Mouse (Mus musculus) embryonic facial prominence, embryonic 10.5 days (tissue): ENCODE measurements around the gene Hist1h2ag. TPM values are rescaled to one million over a fixed set of nuclear protein-coding genes. Genes with fewer than 3 reads are reported as not detected.

ENCODE experiments used
- DNase-seq: peaks from one replicate; pipeline ENCODE4 v3.0.0-alpha.2; 2017; ENCODE audit warnings: low spot score
- H3K27ac ChIP-seq: fragments of 300-500 bp; sonication (generic); replicated peaks from 2 replicates; pipeline ENCODE4 v1.5.1; 2016; ENCODE audit warnings: mild to moderate bottlenecking
- H3K27me3 ChIP-seq: fragments of 300-500 bp; sonication (generic); replicated peaks from 2 replicates; pipeline ENCODE4 v1.6.1; 2016; ENCODE audit warnings: low read depth, mild to moderate bottlenecking; ENCODE audit not compliant: poor library complexity, severe bottlenecking
- H3K36me3 ChIP-seq: fragments of 300-500 bp; sonication (generic); replicated peaks from 2 replicates; pipeline ENCODE4 v1.6.1; 2016; ENCODE audit warnings: mild to moderate bottlenecking, moderate library complexity
- H3K4me1 ChIP-seq: fragments of 300-500 bp; sonication (generic); 2 replicates; pipeline ENCODE4 v1.6.1; 2016
- H3K4me3 ChIP-seq: fragments of 300-500 bp; sonication (generic); 2 replicates; pipeline ENCODE4 v1.5.1; 2016; ENCODE audit warnings: mild to moderate bottlenecking, moderate library complexity
- H3K9me3 ChIP-seq: fragments of 300-500 bp; sonication (generic); 2 replicates; pipeline ENCODE4 v1.6.1; 2016; ENCODE audit warnings: mild to moderate bottlenecking
- WGBS: fragments of 180-500 bp; shearing (Covaris S2); methylation state at CpG from one replicate; pipeline ENCODE4 v1.1.7; 2016; 5-methylcytosine and 5-hydroxymethylcytosine counted together
- polyA plus RNA-seq: library from polyadenylated mRNA; unstranded; fragments of >200 nt; fragmentation: Nextera tagmentation; extraction: Ambion mirVana; gene quantifications from 2 replicates; pipeline ENCODE4 v1.2.1, GENCODE M21; 2016

Gene Hist1h2ag
- polyA plus RNA-seq, 1 experiment from 2014 or later: 75.8 TPM

DNA sequence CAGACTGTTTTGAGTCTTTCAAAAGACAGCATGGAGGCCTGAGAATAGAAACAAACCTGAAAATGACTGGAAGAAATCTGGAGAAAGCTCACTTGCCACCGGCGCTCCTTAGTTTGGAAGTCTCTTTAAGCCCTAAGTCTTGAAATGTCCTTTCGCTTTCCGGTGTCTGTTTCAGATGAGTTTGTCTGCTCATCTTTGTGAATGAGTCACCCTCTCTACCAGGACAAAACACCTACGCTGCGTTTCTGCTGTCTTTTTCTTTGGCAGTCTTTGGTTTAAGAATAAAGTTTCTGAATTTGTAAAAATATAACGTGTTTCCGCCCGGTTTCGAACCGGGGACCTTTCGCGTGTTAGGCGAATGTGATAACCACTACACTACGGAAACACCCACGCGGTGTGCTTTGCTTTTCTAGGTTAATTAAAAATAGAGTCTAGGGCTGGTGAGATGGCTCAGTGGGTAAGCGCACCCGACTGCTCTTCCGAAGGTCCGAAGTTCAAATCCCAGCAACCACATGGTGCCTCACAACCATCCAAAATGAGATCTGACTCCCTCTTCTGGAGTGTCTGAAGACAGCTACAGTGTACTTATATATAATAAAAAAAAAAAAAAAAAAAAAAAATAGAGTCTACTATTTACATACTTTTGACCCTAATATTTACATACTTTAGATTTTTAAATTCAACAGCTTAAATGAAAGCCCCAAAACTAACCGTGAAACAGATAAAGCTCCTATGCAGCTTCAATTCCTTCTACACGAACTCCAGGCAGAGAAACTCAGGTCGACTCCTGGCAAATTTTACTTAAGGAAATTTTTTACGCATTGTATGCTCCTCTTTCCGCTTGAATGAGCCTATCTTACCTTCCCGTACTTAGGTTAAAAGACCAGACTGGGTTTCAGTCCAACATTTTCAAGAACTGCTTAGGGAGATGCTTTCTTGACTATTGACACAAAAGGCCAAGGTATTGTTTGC, 27.0 kb downstream of the Hist1h2ag start:
- Histone ChIP-seq H3K9me3 (no peaks in the 10 kb centered on the region), H3K27ac (no peak overlapping the region), H3K27me3 (peaks cover 88% of the 10 kb centered on the region), H3K4me1 (peaks cover 11% of the 10 kb centered on the region; the same call in 1 of the 2 replicates), H3K36me3 (no peaks in the 10 kb centered on the region), H3K4me3 (peak overlapping the region; percentile 32)
- 15% methylated on average over 27 of the region's 27 CpGs for WGBS
- DNase-seq: peak; percentile 86

DNA sequence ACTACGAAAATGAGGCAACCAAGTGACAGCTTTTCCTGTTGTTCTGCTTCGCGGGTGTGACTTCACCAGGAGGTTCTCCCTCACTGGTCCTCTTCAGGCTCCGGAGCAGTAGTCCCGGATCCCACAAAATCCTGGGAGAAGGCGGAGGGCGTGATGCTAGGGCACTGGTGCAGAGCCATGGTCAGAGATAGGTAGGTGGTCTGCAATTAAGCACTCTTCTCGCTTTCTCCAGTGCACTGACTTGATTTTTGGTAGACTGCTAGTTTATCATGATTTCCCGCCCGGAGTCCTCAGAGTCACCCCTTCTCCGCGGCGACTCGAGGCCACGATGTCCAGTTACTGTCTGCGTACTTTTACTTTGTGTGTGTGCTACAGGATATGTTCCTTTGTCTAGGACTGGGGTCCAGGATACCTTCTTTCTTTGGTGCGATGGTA, 28.3 kb downstream of the Hist1h2ag start:
- Histone ChIP-seq H3K36me3 (no peaks in the 10 kb centered on the region), H3K4me3 (peak overlapping the region; percentile 37), H3K9me3 (no peaks in the 10 kb centered on the region), H3K27me3 (peaks cover 94% of the 10 kb centered on the region), H3K4me1 (peaks cover 6% of the 10 kb centered on the region; the same call in 1 of the 2 replicates), H3K27ac (no peak overlapping the region)
- 15% methylated on average over 17 of the region's 17 CpGs for WGBS
- DNase-seq: peak; percentile 42

DNA sequence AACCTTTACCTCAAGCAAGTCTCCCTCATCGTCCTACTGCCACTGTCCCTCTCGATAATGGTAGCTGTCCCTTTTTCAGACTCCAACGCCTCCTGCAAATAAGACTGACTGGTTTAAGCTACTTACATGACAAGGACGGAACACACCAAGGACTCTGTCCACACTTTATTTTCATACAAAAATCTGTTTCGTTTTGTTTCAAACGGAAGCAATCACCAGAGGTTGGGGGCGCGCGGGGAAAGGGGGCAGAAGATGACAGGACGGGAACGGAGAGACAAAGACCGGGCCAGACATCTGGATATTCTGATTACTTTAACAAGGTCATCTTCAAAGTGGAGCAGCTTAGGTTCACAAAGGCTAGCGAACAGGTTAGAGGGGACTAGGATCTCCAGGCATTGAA, 29.0 kb downstream of the Hist1h2ag start:
- no peaks in the 10 kb centered on the region for H3K36me3 ChIP-seq
- no peaks in the 10 kb centered on the region for H3K9me3 ChIP-seq
- WGBS: 20% methylated on average over 13 of the region's 13 CpGs
- H3K4me3 ChIP-seq: peak overlapping the region; percentile 37
- peak; percentile 32 for DNase-seq
- peaks cover 94% of the 10 kb centered on the region for H3K27me3 ChIP-seq
- peaks cover 6% of the 10 kb centered on the region; the same call in 1 of the 2 replicates for H3K4me1 ChIP-seq
- no peak overlapping the region for H3K27ac ChIP-seq

DNA sequence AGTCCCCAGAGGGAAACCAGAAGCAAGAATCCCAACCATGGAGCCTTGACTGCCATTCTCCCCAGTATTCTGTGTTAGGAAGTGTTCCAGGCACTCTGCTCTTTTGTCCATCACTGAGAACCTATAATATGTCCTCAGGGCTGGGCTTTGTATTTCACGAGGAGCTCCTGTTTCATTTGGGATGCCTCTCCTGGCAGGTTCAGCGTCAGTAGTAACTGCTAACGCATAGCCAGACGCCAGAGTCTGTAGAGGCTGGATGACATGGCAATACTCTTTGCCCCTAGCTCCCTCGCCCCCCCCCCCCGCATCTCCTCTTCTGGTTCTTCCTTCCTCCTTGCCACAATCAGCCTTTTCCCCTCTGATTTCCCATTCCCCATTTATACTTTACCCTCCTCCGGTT, 33.1 kb downstream of the Hist1h2ag start, which contains the start of gene Prss16:
Gene Prss16 (minus strand): TSS at position 101 of the 400 bp plus-strand sequence.
- H3K36me3 ChIP-seq: no peaks in the 10 kb centered on the region
- WGBS: 41% methylated on average over 7 of the region's 7 CpGs
- no peak within 1 kb of the TSS for H3K4me3 ChIP-seq
- no peaks in the 10 kb centered on the region for H3K9me3 ChIP-seq
- H3K4me1 ChIP-seq: peaks cover 28% of the 10 kb centered on the region
- DNase-seq: no peak
- no peak within 1 kb of the TSS for H3K27ac ChIP-seq
- peaks cover 100% of the 10 kb centered on the region for H3K27me3 ChIP-seq

DNA sequence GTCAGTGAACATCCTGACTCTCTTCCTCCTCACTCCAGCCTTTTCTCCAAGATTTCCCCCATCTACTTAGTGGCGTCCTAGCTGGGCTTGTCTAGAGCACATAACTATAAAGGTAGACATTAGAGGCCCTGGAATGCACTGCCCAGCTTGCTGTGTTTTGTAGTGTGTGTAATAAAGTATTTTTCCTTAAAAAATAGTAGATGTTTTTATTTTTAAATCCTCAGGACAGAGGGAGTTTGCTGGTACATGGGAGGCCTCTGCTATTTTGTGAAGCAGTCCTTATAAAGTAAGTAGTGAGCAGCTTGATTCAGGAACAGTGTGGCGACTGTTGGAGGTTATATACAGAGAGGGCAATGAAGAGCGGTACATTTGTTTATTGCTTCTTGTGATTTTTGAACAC, 34.0 kb downstream of the Hist1h2ag start:
- no peak for DNase-seq
- Histone ChIP-seq H3K27me3 (peaks cover 100% of the 10 kb centered on the region), H3K27ac (no peak overlapping the region), H3K4me1 (peaks cover 23% of the 10 kb centered on the region), H3K4me3 (no peak overlapping the region), H3K36me3 (no peaks in the 10 kb centered on the region), H3K9me3 (no peaks in the 10 kb centered on the region)
- WGBS: 75% methylated on average over 3 of the region's 3 CpGs

DNA sequence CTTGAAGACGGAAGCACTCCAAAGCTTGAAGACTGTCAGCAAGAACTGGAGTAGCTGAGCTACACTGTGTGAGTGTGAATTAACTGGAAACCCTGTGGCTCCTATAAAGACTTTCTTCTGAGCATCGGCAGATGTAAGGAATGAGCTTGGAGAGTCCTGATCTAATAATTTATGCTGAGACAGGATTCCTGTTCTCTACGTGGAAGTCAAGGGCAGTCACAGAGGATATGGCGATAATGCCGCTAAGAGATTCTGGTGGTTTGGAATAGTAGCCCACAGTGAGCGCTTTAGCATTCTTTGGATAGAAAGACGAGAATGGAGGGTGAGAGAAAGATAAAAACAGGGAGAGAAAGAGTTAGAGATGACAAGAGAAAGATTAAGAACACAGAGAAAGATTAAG, 34.9 kb downstream of the Hist1h2ag start:
- no peak for DNase-seq
- Histone ChIP-seq H3K9me3 (no peaks in the 10 kb centered on the region), H3K27me3 (peaks cover 100% of the 10 kb centered on the region), H3K4me1 (peaks cover 23% of the 10 kb centered on the region), H3K27ac (no peak overlapping the region), H3K36me3 (no peaks in the 10 kb centered on the region), H3K4me3 (no peak overlapping the region)
- 52% methylated on average over 7 of the region's 7 CpGs for WGBS

DNA sequence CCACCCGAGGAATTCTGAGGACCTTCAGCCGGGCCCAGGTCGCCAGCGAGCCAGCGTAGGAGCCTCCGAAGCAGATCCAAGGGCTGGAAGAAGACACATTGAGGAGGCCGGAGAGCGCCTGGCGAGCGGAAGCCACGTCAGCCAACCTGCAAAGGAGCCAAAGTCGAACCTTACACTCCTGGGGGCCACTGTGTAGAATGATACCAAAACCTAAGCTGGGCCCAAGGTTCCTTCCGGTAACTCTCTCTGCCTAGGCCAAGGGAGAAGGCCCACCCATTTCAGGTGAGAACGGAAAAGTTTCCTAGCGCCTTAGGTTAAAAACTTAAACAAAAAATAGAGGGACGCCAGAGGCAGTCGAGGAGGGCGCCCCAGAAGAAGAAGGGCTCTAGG, 35.6 kb downstream of the Hist1h2ag start:
- peaks cover 23% of the 10 kb centered on the region for H3K4me1 ChIP-seq
- no peaks in the 10 kb centered on the region for H3K36me3 ChIP-seq
- peak overlapping the region; percentile 71 for H3K4me3 ChIP-seq
- WGBS: 2% methylated on average over 18 of the region's 18 CpGs
- H3K27ac ChIP-seq: no peak overlapping the region
- no peak for DNase-seq
- peaks cover 100% of the 10 kb centered on the region for H3K27me3 ChIP-seq
- no peaks in the 10 kb centered on the region for H3K9me3 ChIP-seq

DNA sequence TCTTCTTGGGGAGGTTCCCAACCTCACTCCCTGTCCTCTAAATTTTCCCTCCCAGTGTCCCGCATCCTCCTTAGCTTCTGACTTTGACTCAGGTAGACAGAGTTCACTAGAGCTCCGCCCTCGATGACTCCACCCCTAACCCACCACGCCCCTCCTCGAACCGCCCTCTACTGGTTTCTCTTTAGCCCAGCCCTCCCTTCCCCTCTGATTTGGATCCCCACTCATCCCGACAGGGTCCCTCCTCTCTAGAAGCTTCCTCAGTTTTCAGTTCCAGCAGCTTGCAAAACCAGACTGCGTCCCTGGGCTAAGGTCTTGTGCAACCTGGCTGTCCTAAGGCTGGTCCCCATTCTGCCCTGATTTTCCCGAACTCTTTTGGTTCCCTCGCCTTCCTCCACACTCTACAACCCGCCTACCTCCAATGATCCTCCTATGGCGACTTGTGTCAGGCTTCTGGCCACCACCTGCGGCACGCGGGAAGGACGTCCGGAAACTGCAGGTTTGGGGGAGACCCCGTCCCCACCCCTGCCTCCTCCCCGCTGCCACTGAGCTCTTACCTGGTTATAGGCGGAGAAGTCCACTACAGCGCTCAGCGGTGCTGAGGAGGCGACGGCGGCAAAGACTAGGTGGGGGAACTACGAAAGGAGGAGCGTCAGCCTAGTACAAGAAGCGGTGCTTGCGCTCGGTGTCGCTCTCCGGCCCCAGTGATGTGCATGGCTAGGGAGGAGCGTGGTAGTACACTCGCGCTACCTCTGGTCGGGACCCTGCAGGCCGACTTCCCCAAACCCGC, 36.2 kb downstream of the Hist1h2ag start:
- H3K9me3 ChIP-seq: no peaks in the 10 kb centered on the region
- H3K4me3 ChIP-seq: peak overlapping the region; percentile 71
- H3K36me3 ChIP-seq: no peaks in the 10 kb centered on the region

DNA sequence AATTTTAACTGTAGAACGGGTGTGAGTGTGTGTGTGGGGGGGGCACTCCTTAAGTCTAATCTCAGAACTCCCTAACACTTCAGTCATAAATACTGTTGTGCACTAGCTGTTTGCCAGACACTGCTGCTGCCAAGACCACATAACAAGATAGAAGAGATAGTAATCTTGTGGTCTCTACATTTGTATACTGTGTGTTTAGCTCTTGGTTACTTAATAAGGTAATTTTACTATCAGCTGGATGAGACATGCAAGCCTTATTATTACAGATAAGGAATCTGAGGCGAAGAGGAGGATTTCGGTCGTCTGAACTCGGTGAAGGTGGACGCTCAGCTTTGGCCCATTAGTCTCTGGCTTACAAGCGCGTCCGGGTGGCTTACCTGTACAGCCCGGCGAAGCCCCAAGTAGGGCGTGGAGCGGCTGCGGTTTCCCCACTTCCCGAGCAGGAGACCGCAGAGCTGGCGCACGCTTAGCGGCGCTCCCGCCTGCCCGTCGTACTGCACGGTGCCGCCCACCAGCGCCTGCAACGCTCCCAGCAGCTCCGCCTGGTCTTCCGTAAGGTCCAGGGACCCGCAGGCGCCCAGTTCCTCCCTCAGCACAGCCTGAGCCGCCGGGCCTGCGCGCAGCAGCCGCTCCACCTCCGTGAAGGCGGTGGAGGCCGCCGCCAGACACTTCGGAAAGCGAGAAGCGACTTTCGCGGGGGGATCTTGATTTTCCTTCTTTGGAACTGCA, 37.0 kb downstream of the Hist1h2ag start:
- peak; percentile 75 for DNase-seq
- Histone ChIP-seq H3K4me3 (peak overlapping the region; percentile 71), H3K4me1 (peaks cover 23% of the 10 kb centered on the region), H3K27me3 (peaks cover 100% of the 10 kb centered on the region), H3K27ac (no peak overlapping the region), H3K9me3 (no peaks in the 10 kb centered on the region), H3K36me3 (no peaks in the 10 kb centered on the region)
- under 1% methylated on average over 45 of the region's 45 CpGs for WGBS

More for the DNA sequence above, 36.2 kb downstream of the Hist1h2ag start:
- peak; percentile 79 for DNase-seq
- Histone ChIP-seq H3K4me1 (peaks cover 23% of the 10 kb centered on the region), H3K27ac (0 out of 2 replicates have a peak overlapping the region, but pooled peaks have one; percentile 24), H3K27me3 (peaks cover 100% of the 10 kb centered on the region)
- under 1% methylated on average over 38 of the region's 38 CpGs for WGBS

DNA sequence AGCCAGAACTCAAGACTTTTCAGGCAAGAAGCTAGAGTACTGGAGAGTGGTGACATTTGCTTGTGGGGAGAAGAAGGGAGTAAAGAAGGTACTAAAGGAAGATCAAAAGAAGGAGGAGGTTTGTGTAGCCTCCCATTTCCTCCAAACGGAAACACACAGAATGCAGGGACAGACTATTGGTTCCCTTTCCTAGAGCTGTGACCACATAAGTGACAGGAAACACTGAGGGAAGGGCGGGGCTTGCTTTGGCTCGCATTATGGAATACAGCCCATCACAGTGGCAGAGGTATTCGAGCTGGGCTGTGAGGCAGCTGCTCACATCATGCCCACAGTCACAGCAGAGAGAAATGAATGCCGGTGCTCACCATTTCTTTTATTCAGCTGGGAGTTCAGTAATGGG, 40.9 kb downstream of the Hist1h2ag start:
- Histone ChIP-seq H3K4me1 (peaks cover 27% of the 10 kb centered on the region), H3K9me3 (no peaks in the 10 kb centered on the region), H3K4me3 (no peak overlapping the region), H3K27me3 (peaks cover 100% of the 10 kb centered on the region), H3K27ac (no peak overlapping the region), H3K36me3 (no peaks in the 10 kb centered on the region)
- WGBS: 19% methylated on average over 5 of the region's 5 CpGs
- no peak for DNase-seq

DNA sequence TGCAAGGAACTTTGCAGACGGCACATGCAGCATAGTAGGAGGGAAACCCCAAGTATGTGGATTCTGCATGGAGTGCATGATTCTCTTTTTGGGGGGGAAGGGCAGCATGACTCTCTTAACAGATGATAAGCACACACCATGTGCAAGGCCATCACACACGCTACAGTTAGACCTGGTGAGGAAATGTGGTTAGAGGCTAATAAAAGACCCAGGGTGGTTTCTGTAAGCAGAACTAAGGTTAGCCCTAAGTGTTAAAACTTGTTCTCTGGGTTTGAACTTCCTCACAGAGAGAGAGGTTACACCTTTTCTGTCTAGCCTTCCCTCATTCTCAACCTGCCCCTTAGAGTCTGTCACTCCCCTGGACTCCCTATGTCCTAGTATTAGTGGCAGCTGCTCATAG, 41.4 kb downstream of the Hist1h2ag start:
- no peaks in the 10 kb centered on the region for H3K36me3 ChIP-seq
- H3K4me1 ChIP-seq: peaks cover 25% of the 10 kb centered on the region
- no peaks in the 10 kb centered on the region for H3K9me3 ChIP-seq
- WGBS: 53% methylated on average over 2 of the region's 2 CpGs
- no peak overlapping the region for H3K27ac ChIP-seq
- DNase-seq: no peak
- H3K4me3 ChIP-seq: no peak overlapping the region
- peaks cover 100% of the 10 kb centered on the region for H3K27me3 ChIP-seq

DNA sequence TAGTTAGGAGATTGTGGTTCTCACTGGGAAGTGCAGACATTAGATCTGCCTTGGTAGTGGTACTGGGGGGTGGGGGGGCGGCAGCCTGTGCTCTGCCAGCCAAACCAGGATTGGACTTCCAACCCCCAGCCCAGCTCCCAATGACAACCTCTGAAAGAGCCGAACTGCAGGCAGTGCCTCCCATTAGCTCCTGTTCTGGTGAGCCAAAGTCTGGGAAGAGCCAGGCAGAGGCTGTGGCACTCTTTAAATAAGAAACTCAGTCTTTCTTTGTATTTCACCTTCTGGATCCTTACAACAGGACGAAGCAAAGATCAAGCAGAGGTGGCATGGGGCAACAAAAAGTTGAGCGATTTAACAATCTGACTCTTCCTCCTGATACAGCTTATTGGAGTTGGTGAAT, 43.6 kb downstream of the Hist1h2ag start:
- H3K4me3 ChIP-seq: no peak overlapping the region
- WGBS: 26% methylated on average over 4 of the region's 4 CpGs
- no peaks in the 10 kb centered on the region for H3K36me3 ChIP-seq
- DNase-seq: no peak
- peaks cover 35% of the 10 kb centered on the region for H3K4me1 ChIP-seq
- no peaks in the 10 kb centered on the region for H3K9me3 ChIP-seq
- peaks cover 89% of the 10 kb centered on the region for H3K27me3 ChIP-seq
- no peak overlapping the region for H3K27ac ChIP-seq
